Mouse (Mus musculus) cerebellum, adult 2 months (tissue): ENCODE data around the gene Fas. TPM values are rescaled to one million over a fixed set of nuclear protein-coding genes. Genes with fewer than 3 reads are reported as not detected.

Source experiments
- DNase-seq, 2 experiments: peaks; one replicate each; pipeline ENCODE4 v3.0.0; 2021
- H3K27ac ChIP-seq: fragments of 200-500 bp; 2 replicates; pipeline ENCODE4 v1.5.1; 2012; ENCODE audit warnings: low read length, control low read depth, inconsistent platforms; ENCODE audit not compliant: insufficient read depth
- H3K27me3 ChIP-seq: fragments of 200-500 bp; 2 replicates; pipeline ENCODE4 v1.6.1; 2012; ENCODE audit warnings: inconsistent platforms, mild to moderate bottlenecking, low read length, moderate library complexity; ENCODE audit not compliant: control insufficient read depth, insufficient read depth
- H3K4me1 ChIP-seq: fragments of 200-500 bp; 2 replicates; pipeline ENCODE4 v1.6.1; 2011; ENCODE audit warnings: low read length; ENCODE audit not compliant: control insufficient read depth, insufficient read depth
- H3K4me3 ChIP-seq: fragments of 200-500 bp; replicated peaks from 2 replicates; pipeline ENCODE3; 2011; ENCODE audit warnings: mild to moderate bottlenecking, low read depth, low read length, control low read depth; ENCODE audit not compliant: insufficient read depth
- CTCF ChIP-seq: fragments of 200-500 bp; IDR thresholded peaks from 2 replicates; pipeline ENCODE4 v1.5.1; 2011; ENCODE audit warnings: low read depth, mild to moderate bottlenecking, control low read depth, low read length, moderate library complexity, borderline replicate concordance; ENCODE audit not compliant: insufficient read depth
- POLR2A ChIP-seq: fragments of 200-500 bp; IDR thresholded peaks from 2 replicates; pipeline ENCODE4 v1.6.1; 2011; ENCODE audit warnings: low read length, control low read depth, borderline replicate concordance; ENCODE audit not compliant: insufficient read depth
- WGBS: fragments of 180-500 bp; shearing (Covaris S2); methylation state at CpG from one replicate; pipeline ENCODE4 v1.1.7; 2018; 5-methylcytosine and 5-hydroxymethylcytosine counted together
- polyA plus RNA-seq: library from polyadenylated mRNA; depleted of rRNA; stranded (reverse); fragments of >200 nt; gene quantifications from 2 replicates; pipeline ENCODE4 v1.2.3, GENCODE M21; 2012

The Fas gene
- polyA plus RNA-seq, 1 experiment = 1.8 TPM

- 83% methylated on average over 11 of the region's 11 CpGs for WGBS
- no peak overlapping the region for H3K4me3 ChIP-seq
- TF ChIP-seq CTCF (no peak), POLR2A (no peak)
- no peaks in the 10 kb centered on the region for H3K27me3 ChIP-seq
- no peak for DNase-seq
- H3K27ac ChIP-seq = no peak overlapping the region
- no peaks in the 10 kb centered on the region for H3K4me1 ChIP-seq
These were observed 20.2 kb upstream of the Fas start for GRCm38 (mm10) chr19:34270106-34270726.

GRCm38 (mm10) chr19:34270824-34271464 lies 19.5 kb upstream of the Fas start:
- 96% methylated on average over 13 of the region's 13 CpGs for WGBS
- TF ChIP-seq POLR2A (no peak), CTCF (no peak)
- no peaks in the 10 kb centered on the region for H3K27me3 ChIP-seq
- no peak for DNase-seq
- no peaks in the 10 kb centered on the region for H3K4me1 ChIP-seq
- H3K4me3 ChIP-seq = no peak overlapping the region
- no peak overlapping the region for H3K27ac ChIP-seq

GRCm38 (mm10) chr19:34273073-34273472 lies 17.4 kb upstream of the Fas start:
- Histone ChIP-seq H3K4me1 (no peaks in the 10 kb centered on the region), H3K4me3 (no peak overlapping the region), H3K27ac (no peak overlapping the region), H3K27me3 (no peaks in the 10 kb centered on the region)
- TF ChIP-seq POLR2A = no peak
- no peak for TF ChIP-seq CTCF
- 81% methylated on average over 1 of the region's 1 CpGs for WGBS
- DNase-seq = no peak

GRCm38 (mm10) chr19:34278078-34278477 lies 12.4 kb upstream of the Fas start:
- no peak overlapping the region for H3K27ac ChIP-seq
- no peak for DNase-seq
- 51% methylated on average over 3 of the region's 3 CpGs for WGBS
- TF ChIP-seq CTCF = no peak
- TF ChIP-seq POLR2A = no peak
- no peak overlapping the region for H3K4me3 ChIP-seq
- H3K27me3 ChIP-seq = no peaks in the 10 kb centered on the region
- H3K4me1 ChIP-seq = no peaks in the 10 kb centered on the region

GRCm38 (mm10) chr19:34283614-34284013 lies 6.9 kb upstream of the Fas start:
- no peaks in the 10 kb centered on the region for H3K4me1 ChIP-seq
- no peaks in the 10 kb centered on the region for H3K27me3 ChIP-seq
- no peak overlapping the region for H3K27ac ChIP-seq
- TF ChIP-seq POLR2A (no peak), CTCF (no peak)
- no peak overlapping the region for H3K4me3 ChIP-seq
- 72% methylated on average over 6 of the region's 6 CpGs for WGBS
- no peak for DNase-seq

- WGBS = 4% methylated on average over 10 of the region's 10 CpGs
- TF ChIP-seq CTCF (peak; percentile 23; the same call in 1 of the 2 replicates), POLR2A (no peak)
- DNase-seq = peak; percentile 15 to 21
- peak overlapping the region; percentile 44 for H3K4me3 ChIP-seq
- no peaks in the 10 kb centered on the region for H3K27me3 ChIP-seq
- H3K27ac ChIP-seq = no peak overlapping the region
- no peaks in the 10 kb centered on the region for H3K4me1 ChIP-seq
These were observed 6.1 kb upstream of the Fas start for GRCm38 (mm10) chr19:34284383-34284782.

GRCm38 (mm10) chr19:34284826-34285225 lies 5.6 kb upstream of the Fas start:
- DNase-seq = no peak
- H3K27me3 ChIP-seq = no peaks in the 10 kb centered on the region
- H3K4me3 ChIP-seq = no peak overlapping the region
- no peak overlapping the region for H3K27ac ChIP-seq
- H3K4me1 ChIP-seq = no peaks in the 10 kb centered on the region
- TF ChIP-seq CTCF (no peak), POLR2A (no peak)
- 32% methylated on average over 2 of the region's 2 CpGs for WGBS

GRCm38 (mm10) chr19:34287221-34287620 lies 3.2 kb upstream of the Fas start:
- Histone ChIP-seq H3K27ac (no peak overlapping the region), H3K27me3 (no peaks in the 10 kb centered on the region; the same call in 1 of the 2 replicates), H3K4me1 (no peaks in the 10 kb centered on the region; the same call in 1 of the 2 replicates), H3K4me3 (no peak overlapping the region)
- TF ChIP-seq CTCF (no peak), POLR2A (no peak)
- no peak for DNase-seq
